Mouse (Mus musculus): Measurements from ENCODE around the gene Ccdc142.

The Ccdc142 gene

GRCm38 (mm10) chr6:83142211-83142731 lies 40.9 kb downstream of the Ccdc142 start:
- DNase-seq = no peak

DNA sequence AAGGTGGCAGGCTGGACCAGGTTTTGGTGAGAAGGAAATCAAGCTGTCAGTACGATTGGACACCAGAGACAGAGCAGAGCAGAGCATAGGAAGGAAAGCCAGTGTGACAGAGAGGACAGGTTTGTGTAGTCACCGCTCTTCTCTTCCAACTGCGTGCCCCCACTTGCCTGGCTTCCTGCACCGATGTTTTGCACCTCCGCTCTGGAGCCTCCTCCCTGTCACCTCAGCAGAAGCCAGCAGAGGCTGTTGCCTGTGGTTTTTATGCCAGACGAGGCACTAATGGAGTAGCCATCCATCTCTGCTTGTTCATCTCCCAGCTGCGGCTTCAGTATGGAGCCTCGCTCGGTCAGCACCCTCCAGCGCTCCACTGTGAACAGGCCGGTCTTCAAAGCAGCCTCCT lies 41.5 kb downstream of the Ccdc142 start:
- no peak for DNase-seq

DNA sequence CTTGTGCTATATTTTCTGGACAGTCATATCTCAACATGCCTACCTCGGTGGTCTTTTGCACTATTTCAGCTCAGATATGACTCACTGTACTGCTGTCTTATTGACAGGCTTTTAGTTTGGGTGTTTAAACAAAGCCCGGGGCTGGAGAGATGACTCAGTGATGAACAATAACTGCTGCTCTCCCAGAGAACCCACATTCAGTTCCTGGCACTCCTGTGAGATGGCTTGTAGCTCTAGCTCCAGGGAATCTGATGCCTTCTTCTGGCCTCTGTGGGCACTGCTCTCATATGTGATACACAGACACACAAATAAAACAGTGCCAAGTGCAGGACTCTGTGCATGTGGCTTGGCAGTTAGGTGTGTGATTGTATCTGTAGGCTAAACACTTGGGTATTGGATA lies 43.8 kb downstream of the Ccdc142 start:
- no peak for DNase-seq

DNA sequence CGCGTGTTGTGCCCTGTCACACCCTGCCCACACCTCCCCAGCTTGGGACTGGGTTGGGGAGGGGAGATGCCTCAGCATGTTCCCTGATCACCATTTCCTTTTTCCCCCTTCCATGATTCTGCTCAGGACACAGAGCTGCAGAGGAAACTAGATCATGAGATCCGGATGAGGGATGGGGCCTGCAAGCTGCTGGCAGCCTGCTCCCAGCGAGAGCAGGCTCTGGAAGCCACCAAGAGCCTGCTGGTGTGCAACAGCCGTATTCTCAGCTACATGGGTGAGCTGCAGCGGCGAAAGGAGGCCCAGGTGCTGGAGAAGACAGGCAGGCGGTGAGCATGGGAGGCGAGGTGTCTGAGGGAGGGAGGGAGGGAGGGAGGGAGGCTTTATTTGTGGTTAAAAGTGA lies 44.4 kb downstream of the Ccdc142 start:
- no peak for DNase-seq

- DNase-seq = no peak
These were observed 45.9 kb downstream of the Ccdc142 start for GRCm38 (mm10) chr6:83147280-83147679.

GRCm38 (mm10) chr6:83151721-83152120 lies 50.3 kb downstream of the Ccdc142 start:
- no peak for DNase-seq

DNA sequence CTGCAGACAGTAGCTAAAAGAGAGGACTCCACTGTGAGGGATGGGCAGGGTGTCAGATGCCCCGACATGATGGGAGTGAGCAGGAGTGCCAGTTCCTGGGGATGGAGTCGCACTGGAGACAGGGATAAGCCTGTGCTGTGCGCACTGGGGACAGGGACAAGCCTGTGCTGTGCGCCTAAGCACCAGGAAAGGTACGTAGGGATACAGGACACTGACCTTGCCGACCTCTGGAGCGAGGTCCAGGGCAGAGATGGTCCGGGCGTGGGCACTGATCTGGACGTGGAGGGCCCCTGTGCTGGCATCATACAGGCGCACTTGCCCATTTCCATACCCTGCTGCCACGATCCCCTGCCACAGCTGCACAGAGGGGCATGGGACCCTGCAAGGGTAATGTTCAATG lies 51.6 kb downstream of the Ccdc142 start:
- DNase-seq = no peak

DNA sequence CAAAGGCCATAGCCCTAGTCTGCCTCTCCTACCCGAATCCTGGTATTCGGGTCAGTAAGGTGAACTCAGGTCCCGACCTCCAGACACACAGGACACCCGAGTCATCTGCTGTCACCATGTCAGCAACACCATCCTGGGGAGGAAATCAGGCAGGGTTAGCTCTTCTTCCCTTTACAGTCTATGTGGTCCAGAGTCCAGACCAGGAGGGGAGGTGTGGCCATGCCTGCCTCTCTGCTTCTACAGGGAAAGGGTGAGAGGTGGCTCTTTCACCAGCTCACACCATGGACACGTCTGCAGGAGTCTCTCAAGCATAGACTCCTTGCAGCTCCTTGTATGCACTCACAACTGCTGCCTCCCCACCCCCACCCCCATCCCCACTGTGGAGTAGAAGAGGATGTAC lies 52.1 kb downstream of the Ccdc142 start:
- DNase-seq = no peak

GRCm38 (mm10) chr6:83155552-83156238 lies 54.3 kb downstream of the Ccdc142 start:
- no peak for DNase-seq

GRCm38 (mm10) chr6:83156259-83156684 lies 54.9 kb downstream of the Ccdc142 start, which contains the start of the genes Wdr54 and 1700003E16Rik:
Wdr54 (minus strand) TSS chr6:83156397.
1700003E16Rik (plus strand) TSS chr6:83156404.
- peak; percentile 69 for DNase-seq

Measured in kidney, postnatal 14 days (tissue).